Mouse (Mus musculus): ENCODE results near the gene Med8. TPM values are rescaled to one million over a fixed set of nuclear protein-coding genes. Genes with fewer than 3 reads are reported as not detected.
A peak's percentile ranks its signal among the peaks of the same experiment; 100 is the strongest.

The Med8 gene
- polyA plus RNA-seq (2015; fragmentation: Nextera tagmentation; extraction: Ambion mirVana), result 101 TPM in 2 replicates

DNA sequence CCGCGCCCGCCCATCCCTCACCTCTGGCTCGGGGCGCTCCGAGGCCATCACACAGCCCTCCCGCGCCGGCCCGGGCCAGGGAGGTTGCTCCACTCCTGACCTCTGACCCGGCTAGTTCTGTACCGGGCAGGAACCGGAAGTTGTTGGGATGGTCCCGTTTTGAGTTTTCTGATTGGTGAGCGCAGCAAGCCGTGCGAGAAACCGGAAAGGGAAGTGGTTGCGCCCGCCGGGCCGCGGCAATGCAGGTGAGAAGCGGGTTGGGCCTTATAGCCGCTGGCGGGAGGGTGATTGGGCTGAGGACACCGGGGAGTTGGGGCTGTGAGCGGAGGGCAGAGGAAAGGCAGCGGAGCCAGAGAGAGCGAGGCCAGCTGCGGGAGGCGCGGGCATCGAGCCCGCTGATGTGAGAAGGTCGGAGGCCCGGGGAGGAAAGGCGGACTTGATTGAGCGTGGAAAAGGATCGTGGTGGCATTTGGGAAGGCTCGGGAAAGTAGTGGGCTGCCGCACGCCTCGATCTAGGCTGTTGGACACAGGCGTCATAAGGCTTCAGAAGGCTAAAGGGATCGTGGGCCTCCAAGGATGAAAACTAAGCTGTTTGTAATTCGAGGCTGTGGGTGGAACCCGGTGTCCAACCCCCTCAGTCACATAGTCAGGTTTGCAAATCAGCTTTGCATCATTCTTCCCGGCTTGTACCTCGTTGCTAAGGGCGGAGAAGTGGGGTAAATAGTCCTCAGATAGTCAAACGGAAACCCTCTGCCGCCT lies at the start of gene Med8, which contains the start of gene Szt2:
Med8 (plus strand) TSS at position 196 of the 759 bp plus-strand sequence.
Szt2 (minus strand) TSS at position 132 of the 759 bp plus-strand sequence.
- H3K36me3 ChIP-seq (ENCODE audit: control insufficient read depth, insufficient read depth, low read length), result peaks cover 17% of the 10 kb centered on the region
- peak; percentile 95 for ATAC-seq
- H3K9me3 ChIP-seq (replicated peaks; ENCODE audit: control insufficient read depth, low read length, poor library complexity, severe bottlenecking), result no peaks in the 10 kb centered on the region
- peak within 1 kb of the TSS; percentile 88 for H3K9ac ChIP-seq (ENCODE audit: low read depth, low read length)
- no peaks in the 10 kb centered on the region for H3K27me3 ChIP-seq (ENCODE audit: control insufficient read depth, insufficient read depth, low read depth, low read length)
- H3K27ac ChIP-seq (ENCODE audit: low read length), result peak within 1 kb of the TSS; percentile 70
- H3K4me1 ChIP-seq (ENCODE audit: control insufficient read depth, insufficient read depth, low read length), result peaks cover 18% of the 10 kb centered on the region
- under 1% methylated on average over 45 of the region's 53 CpGs for WGBS
- H3K4me3 ChIP-seq (ENCODE audit: low read depth, low read length), result peak within 1 kb of the TSS; percentile 96
- H3K4me2 ChIP-seq (ENCODE audit: low read length), result peak within 1 kb of the TSS; percentile 86

DNA sequence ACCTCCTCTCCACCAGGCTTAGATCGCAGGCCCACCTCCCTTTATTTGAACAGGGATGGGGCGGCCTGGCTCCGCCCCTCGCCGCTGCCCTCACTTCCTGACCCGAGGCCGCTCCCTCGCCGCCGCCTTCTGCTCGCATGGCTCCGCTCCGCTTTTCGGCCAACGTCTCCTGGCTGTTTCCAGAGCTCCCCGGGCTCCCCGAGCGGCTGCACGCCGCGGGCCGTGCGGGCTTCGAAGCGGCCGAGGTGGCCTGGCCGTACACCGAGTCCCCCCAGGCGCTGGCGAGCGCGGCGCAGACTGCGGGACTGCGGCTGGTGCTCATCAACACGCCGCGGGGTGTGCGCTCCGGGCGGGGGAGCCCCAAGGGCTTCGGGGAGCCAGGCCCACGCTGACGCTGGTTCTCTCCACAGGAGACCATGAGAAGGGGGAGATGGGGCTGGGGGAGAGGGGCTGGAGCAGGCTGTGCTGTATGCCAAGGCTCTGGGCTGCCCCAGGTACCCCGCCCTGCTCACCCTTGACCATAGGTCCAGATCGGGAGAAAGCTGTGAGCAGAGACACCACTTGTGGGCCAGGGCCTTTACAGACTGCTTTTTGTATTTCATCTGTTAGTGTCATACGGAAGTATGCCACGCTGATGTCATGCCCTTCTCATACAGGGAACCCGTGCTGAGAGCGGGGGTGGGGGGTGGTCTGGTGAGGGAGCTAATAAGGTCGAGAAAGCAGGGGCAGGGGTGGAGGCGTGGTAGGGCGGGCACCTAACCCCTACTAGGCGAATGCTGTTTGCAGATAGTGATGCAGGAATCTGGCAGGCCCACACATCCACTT lies 49.0 kb upstream of the Med8 start:
- Histone ChIP-seq H3K27ac (ENCODE audit: low read length) (peak overlapping the region; percentile 87), H3K4me2 (ENCODE audit: low read length) (peak overlapping the region; percentile 78), H3K9ac (ENCODE audit: low read depth, low read length) (peak overlapping the region; percentile 86), H3K4me1 (ENCODE audit: control insufficient read depth, insufficient read depth, low read length) (peaks cover 11% of the 10 kb centered on the region), H3K36me3 (ENCODE audit: control insufficient read depth, insufficient read depth, low read length) (peaks cover 20% of the 10 kb centered on the region), H3K27me3 (ENCODE audit: control insufficient read depth, insufficient read depth, low read depth, low read length) (no peaks in the 10 kb centered on the region), H3K4me3 (ENCODE audit: low read depth, low read length) (peak overlapping the region; percentile 55), H3K9me3 (replicated peaks; ENCODE audit: control insufficient read depth, low read length, poor library complexity, severe bottlenecking) (no peaks in the 10 kb centered on the region)
- WGBS, result under 1% methylated on average over 54 of the region's 54 CpGs
- peak; percentile 84 for ATAC-seq

DNA sequence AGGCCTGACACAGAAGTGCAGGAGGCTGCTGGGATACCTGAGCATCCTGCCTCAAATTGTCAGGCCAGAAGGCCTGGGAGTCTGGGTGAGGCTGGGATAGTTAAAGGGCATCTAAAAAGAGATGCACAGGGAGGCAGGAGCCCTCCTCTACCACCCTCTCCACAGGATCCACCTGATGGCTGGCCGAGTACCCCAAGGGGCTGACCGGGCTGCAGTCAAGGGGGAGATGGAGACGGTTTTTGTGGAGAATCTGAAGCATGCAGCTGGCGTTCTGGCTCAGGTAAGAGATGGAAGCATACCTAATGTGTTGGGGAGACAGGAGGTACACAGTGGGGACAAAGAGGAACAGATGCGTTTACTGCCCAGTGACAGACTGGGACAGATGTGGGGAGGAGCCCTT lies 47.7 kb upstream of the Med8 start:
- peaks cover 11% of the 10 kb centered on the region for H3K4me1 ChIP-seq (ENCODE audit: control insufficient read depth, insufficient read depth, low read length)
- H3K27me3 ChIP-seq (ENCODE audit: control insufficient read depth, insufficient read depth, low read depth, low read length), result no peaks in the 10 kb centered on the region
- ATAC-seq, result no peak
- H3K27ac ChIP-seq (ENCODE audit: low read length), result no peak overlapping the region
- H3K4me2 ChIP-seq (ENCODE audit: low read length), result no peak overlapping the region
- no peak overlapping the region for H3K9ac ChIP-seq (ENCODE audit: low read depth, low read length)
- 88% methylated on average over 5 of the region's 5 CpGs for WGBS
- H3K9me3 ChIP-seq (replicated peaks; ENCODE audit: control insufficient read depth, low read length, poor library complexity, severe bottlenecking), result no peaks in the 10 kb centered on the region
- H3K4me3 ChIP-seq (ENCODE audit: low read depth, low read length), result no peak overlapping the region
- peaks cover 26% of the 10 kb centered on the region for H3K36me3 ChIP-seq (ENCODE audit: control insufficient read depth, insufficient read depth, low read length)

DNA sequence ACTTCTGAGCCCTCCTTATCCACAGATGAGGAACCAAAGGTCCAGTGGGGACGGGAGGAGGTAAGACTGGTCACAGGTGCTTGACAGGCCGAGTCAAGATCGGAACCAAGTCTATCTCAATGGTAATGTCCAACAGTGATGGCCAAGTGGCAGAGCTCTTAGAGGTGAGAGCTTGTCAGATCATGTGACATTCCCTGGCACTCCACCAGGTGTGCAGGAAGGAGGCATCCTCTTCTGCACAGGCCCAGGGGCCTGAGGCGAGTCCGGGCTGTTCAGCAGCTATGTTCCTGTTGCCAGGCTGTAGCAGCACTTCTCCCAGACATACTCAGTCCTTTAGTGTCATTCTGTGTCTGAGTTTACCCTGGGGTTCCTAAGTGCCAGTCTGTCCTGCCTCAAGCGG lies 46.3 kb upstream of the Med8 start:
- Histone ChIP-seq H3K27ac (ENCODE audit: low read length) (no peak overlapping the region), H3K4me3 (ENCODE audit: low read depth, low read length) (no peak overlapping the region), H3K4me1 (ENCODE audit: control insufficient read depth, insufficient read depth, low read length) (peaks cover 11% of the 10 kb centered on the region), H3K27me3 (ENCODE audit: control insufficient read depth, insufficient read depth, low read depth, low read length) (no peaks in the 10 kb centered on the region), H3K36me3 (ENCODE audit: control insufficient read depth, insufficient read depth, low read length) (peaks cover 27% of the 10 kb centered on the region), H3K4me2 (ENCODE audit: low read length) (no peak overlapping the region), H3K9me3 (replicated peaks; ENCODE audit: control insufficient read depth, low read length, poor library complexity, severe bottlenecking) (no peaks in the 10 kb centered on the region), H3K9ac (ENCODE audit: low read depth, low read length) (no peak overlapping the region)
- no peak for ATAC-seq
- WGBS, result 94% methylated on average over 6 of the region's 6 CpGs

DNA sequence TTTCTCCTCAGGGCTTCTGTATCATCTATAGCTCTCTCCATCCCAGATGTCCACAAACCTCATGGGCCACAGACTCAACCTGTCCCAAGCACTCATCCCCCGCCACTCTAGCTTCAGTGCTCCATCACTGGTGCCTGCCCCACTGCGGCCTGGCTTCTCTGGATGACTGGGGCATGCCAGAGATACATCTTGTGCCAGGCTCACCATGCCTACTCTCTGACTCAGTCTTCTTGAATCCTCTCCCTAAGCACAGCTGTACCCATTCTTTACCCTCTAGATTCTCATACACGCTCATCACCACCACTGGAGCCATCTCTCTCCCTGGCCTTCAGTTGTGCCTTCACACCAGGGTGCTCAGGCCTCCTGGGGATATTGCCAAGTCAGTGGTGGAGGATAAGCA lies 45.2 kb upstream of the Med8 start:
- H3K4me3 ChIP-seq (ENCODE audit: low read depth, low read length), result no peak overlapping the region
- H3K4me2 ChIP-seq (ENCODE audit: low read length), result no peak overlapping the region
- H3K9ac ChIP-seq (ENCODE audit: low read depth, low read length), result no peak overlapping the region
- WGBS, result 96% methylated on average over 3 of the region's 3 CpGs
- no peaks in the 10 kb centered on the region for H3K27me3 ChIP-seq (ENCODE audit: control insufficient read depth, insufficient read depth, low read depth, low read length)
- H3K4me1 ChIP-seq (ENCODE audit: control insufficient read depth, insufficient read depth, low read length), result peaks cover 11% of the 10 kb centered on the region
- ATAC-seq, result no peak
- no peak overlapping the region for H3K27ac ChIP-seq (ENCODE audit: low read length)
- H3K36me3 ChIP-seq (ENCODE audit: control insufficient read depth, insufficient read depth, low read length), result peaks cover 36% of the 10 kb centered on the region
- H3K9me3 ChIP-seq (replicated peaks; ENCODE audit: control insufficient read depth, low read length, poor library complexity, severe bottlenecking), result no peaks in the 10 kb centered on the region

DNA sequence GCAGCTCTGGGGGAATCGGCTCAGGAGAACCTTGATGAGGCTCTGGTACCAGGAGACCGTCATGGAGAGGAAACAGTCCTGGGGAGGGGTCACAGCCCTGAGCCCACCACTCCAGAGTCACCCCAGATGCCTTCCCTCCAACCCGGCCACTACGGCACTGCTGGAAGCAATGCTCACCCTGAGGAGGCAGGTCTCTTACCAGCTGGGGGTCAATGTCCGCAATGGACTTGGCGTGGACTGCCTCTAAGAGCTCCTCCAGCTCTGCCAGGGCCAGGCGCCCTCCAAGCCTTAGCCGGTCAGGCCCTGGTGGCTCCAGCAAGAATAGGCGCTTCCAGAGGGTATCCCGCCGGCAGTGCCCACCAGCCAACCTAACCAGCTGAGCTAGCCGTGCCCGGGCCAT lies 44.5 kb upstream of the Med8 start:
- no peak overlapping the region for H3K27ac ChIP-seq (ENCODE audit: low read length)
- no peaks in the 10 kb centered on the region for H3K27me3 ChIP-seq (ENCODE audit: control insufficient read depth, insufficient read depth, low read depth, low read length)
- no peak overlapping the region for H3K4me3 ChIP-seq (ENCODE audit: low read depth, low read length)
- H3K4me2 ChIP-seq (ENCODE audit: low read length), result no peak overlapping the region
- ATAC-seq, result no peak
- no peaks in the 10 kb centered on the region for H3K9me3 ChIP-seq (replicated peaks; ENCODE audit: control insufficient read depth, low read length, poor library complexity, severe bottlenecking)
- peaks cover 36% of the 10 kb centered on the region for H3K36me3 ChIP-seq (ENCODE audit: control insufficient read depth, insufficient read depth, low read length)
- H3K4me1 ChIP-seq (ENCODE audit: control insufficient read depth, insufficient read depth, low read length), result peaks cover 7% of the 10 kb centered on the region
- no peak overlapping the region for H3K9ac ChIP-seq (ENCODE audit: low read depth, low read length)
- 96% methylated on average over 13 of the region's 13 CpGs for WGBS

DNA sequence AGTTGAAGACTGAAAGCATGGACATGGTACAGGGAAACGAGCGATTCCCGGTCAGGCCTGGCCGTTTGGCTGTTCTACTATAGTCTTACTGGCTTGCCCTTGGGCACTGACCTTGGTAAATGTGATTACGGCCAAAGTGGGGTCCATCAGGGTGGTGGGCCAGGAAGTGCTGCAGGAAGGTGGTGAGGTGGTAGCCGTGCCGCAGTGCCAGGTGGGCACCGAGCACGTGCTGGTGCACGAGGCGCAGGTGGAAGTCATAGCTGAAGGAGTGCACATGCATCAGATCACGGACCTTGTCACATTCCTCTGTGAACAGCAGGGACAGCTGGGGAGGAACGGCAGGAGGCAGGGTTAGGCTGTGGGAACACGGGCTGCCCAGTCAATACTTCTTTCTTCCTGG lies 43.1 kb upstream of the Med8 start:
- 90% methylated on average over 14 of the region's 14 CpGs for WGBS
- ATAC-seq, result no peak
- H3K27ac ChIP-seq (ENCODE audit: low read length), result no peak overlapping the region
- H3K36me3 ChIP-seq (ENCODE audit: control insufficient read depth, insufficient read depth, low read length), result peaks cover 36% of the 10 kb centered on the region
- H3K27me3 ChIP-seq (ENCODE audit: control insufficient read depth, insufficient read depth, low read depth, low read length), result no peaks in the 10 kb centered on the region
- no peaks in the 10 kb centered on the region for H3K4me1 ChIP-seq (ENCODE audit: control insufficient read depth, insufficient read depth, low read length)
- no peak overlapping the region for H3K9ac ChIP-seq (ENCODE audit: low read depth, low read length)
- no peaks in the 10 kb centered on the region for H3K9me3 ChIP-seq (replicated peaks; ENCODE audit: control insufficient read depth, low read length, poor library complexity, severe bottlenecking)
- H3K4me3 ChIP-seq (ENCODE audit: low read depth, low read length), result no peak overlapping the region
- no peak overlapping the region for H3K4me2 ChIP-seq (ENCODE audit: low read length)

DNA sequence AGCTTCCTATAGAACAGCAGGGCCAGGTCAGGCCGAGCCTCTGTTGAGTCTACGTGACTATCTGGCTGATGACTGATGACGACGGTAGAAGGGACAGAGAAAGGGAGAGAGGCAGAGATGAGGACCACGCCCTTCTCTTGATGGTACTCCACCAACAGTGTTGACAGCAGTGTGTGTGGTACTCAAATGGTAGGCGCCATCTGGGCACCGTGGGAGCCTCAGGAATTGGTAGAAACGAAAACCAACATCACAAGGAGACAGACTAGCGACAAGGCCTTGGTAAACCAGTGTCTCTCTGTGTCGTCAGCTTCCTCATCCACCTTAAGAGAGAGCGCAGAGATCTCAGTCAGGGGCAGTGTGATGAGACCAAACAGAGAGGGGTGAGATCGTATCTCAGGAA lies 41.6 kb upstream of the Med8 start:
- peaks cover 45% of the 10 kb centered on the region for H3K36me3 ChIP-seq (ENCODE audit: control insufficient read depth, insufficient read depth, low read length)
- no peak overlapping the region for H3K4me2 ChIP-seq (ENCODE audit: low read length)
- ATAC-seq, result no peak
- no peaks in the 10 kb centered on the region for H3K27me3 ChIP-seq (ENCODE audit: control insufficient read depth, insufficient read depth, low read depth, low read length)
- WGBS, result 95% methylated on average over 12 of the region's 12 CpGs
- no peak overlapping the region for H3K4me3 ChIP-seq (ENCODE audit: low read depth, low read length)
- no peak overlapping the region for H3K27ac ChIP-seq (ENCODE audit: low read length)
- H3K9me3 ChIP-seq (replicated peaks; ENCODE audit: control insufficient read depth, low read length, poor library complexity, severe bottlenecking), result no peaks in the 10 kb centered on the region
- H3K9ac ChIP-seq (ENCODE audit: low read depth, low read length), result no peak overlapping the region
- no peaks in the 10 kb centered on the region for H3K4me1 ChIP-seq (ENCODE audit: control insufficient read depth, insufficient read depth, low read length)

DNA sequence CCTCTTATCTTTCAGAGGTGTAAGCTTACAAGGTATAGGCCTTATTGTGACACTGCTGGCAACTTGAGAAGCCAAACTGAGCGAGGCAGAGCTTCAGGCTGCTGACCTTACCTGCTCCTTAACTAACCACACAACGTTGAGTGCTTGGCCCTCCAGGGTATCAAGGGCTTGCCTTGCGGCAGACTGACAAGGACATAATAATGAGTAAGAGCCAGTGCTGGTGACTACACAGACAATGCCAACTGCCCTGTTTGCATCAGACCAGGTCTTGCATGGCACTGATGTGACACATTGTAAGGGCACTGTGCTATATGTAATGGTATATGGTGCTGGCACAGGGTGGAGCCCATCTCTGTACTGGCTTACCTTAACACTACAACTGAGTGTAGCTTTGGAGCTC lies 40.5 kb upstream of the Med8 start:
- H3K4me2 ChIP-seq (ENCODE audit: low read length), result no peak overlapping the region
- 92% methylated on average over 3 of the region's 3 CpGs for WGBS
- H3K4me3 ChIP-seq (ENCODE audit: low read depth, low read length), result no peak overlapping the region
- peaks cover 46% of the 10 kb centered on the region for H3K36me3 ChIP-seq (ENCODE audit: control insufficient read depth, insufficient read depth, low read length)
- H3K4me1 ChIP-seq (ENCODE audit: control insufficient read depth, insufficient read depth, low read length), result no peaks in the 10 kb centered on the region
- H3K9me3 ChIP-seq (replicated peaks; ENCODE audit: control insufficient read depth, low read length, poor library complexity, severe bottlenecking), result no peaks in the 10 kb centered on the region
- H3K27me3 ChIP-seq (ENCODE audit: control insufficient read depth, insufficient read depth, low read depth, low read length), result no peaks in the 10 kb centered on the region
- no peak overlapping the region for H3K9ac ChIP-seq (ENCODE audit: low read depth, low read length)
- ATAC-seq, result no peak
- H3K27ac ChIP-seq (ENCODE audit: low read length), result no peak overlapping the region

Data from midbrain, embryonic 16.5 days (tissue).